Mouse (Mus musculus): ENCODE measurements around the gene S100a5. TPM values are rescaled to one million over a fixed set of nuclear protein-coding genes. Genes with fewer than 3 reads are reported as not detected.

The S100a5 gene
- polyA plus RNA-seq, 1 experiment from 2014 or later = 10.5 TPM

GRCm38 (mm10) chr3:90596810-90597209 lies 11.5 kb upstream of the S100a5 start:
- Histone ChIP-seq H3K4me3 (ENCODE audit: low read depth, low read length) (no peak overlapping the region), H3K9ac (ENCODE audit: low read length) (no peak overlapping the region), H3K4me1 (replicated peaks; ENCODE audit: control insufficient read depth, insufficient read depth) (peaks cover 7% of the 10 kb centered on the region; the same call in 1 of the 2 replicates), H3K27ac (replicated peaks) (no peak overlapping the region), H3K4me2 (replicated peaks; ENCODE audit: low read depth) (no peak overlapping the region), H3K36me3 (ENCODE audit: control insufficient read depth, insufficient read depth, low read length) (no peaks in the 10 kb centered on the region), H3K9me3 (ENCODE audit: control insufficient read depth, low read length) (no peaks in the 10 kb centered on the region), H3K27me3 (ENCODE audit: control insufficient read depth, insufficient read depth, low read length) (no peaks in the 10 kb centered on the region)
- ATAC-seq (ENCODE audit: low FRiP score, low TSS enrichment) = no peak
- 86% methylated on average over 6 of the region's 6 CpGs for WGBS
- TF ChIP-seq CTCF (IDR thresholded peaks at IDR 0.05; ENCODE audit: low read depth) (no peak), EP300 (optimal IDR thresholded peaks at IDR 0.05) (no peak)
- no peak for DNase-seq (ENCODE audit: low spot score)

- H3K9ac ChIP-seq (ENCODE audit: low read length) = no peak overlapping the region
- no peaks in the 10 kb centered on the region for H3K9me3 ChIP-seq (ENCODE audit: control insufficient read depth, low read length)
- H3K27ac ChIP-seq (replicated peaks) = 0 out of 2 replicates have a peak overlapping the region, but pooled peaks have one; percentile 35
- TF ChIP-seq EP300 (optimal IDR thresholded peaks at IDR 0.05) (no peak), CTCF (IDR thresholded peaks at IDR 0.05; ENCODE audit: low read depth) (no peak)
- WGBS = 28% methylated on average over 6 of the region's 6 CpGs
- no peak overlapping the region for H3K4me2 ChIP-seq (replicated peaks; ENCODE audit: low read depth)
- peaks cover 7% of the 10 kb centered on the region; the same call in 1 of the 2 replicates for H3K4me1 ChIP-seq (replicated peaks; ENCODE audit: control insufficient read depth, insufficient read depth)
- no peak overlapping the region for H3K4me3 ChIP-seq (ENCODE audit: low read depth, low read length)
- no peaks in the 10 kb centered on the region for H3K36me3 ChIP-seq (ENCODE audit: control insufficient read depth, insufficient read depth, low read length)
- ATAC-seq (ENCODE audit: low FRiP score, low TSS enrichment) (no peak), DNase-seq (ENCODE audit: low spot score) (no peak)
- H3K27me3 ChIP-seq (ENCODE audit: control insufficient read depth, insufficient read depth, low read length) = no peaks in the 10 kb centered on the region
These were observed 10.6 kb upstream of the S100a5 start for GRCm38 (mm10) chr3:90597736-90598135.

GRCm38 (mm10) chr3:90598212-90598611 lies 10.1 kb upstream of the S100a5 start:
- no peaks in the 10 kb centered on the region for H3K9me3 ChIP-seq (ENCODE audit: control insufficient read depth, low read length)
- no peak overlapping the region for H3K4me2 ChIP-seq (replicated peaks; ENCODE audit: low read depth)
- no peak overlapping the region for H3K4me3 ChIP-seq (ENCODE audit: low read depth, low read length)
- ATAC-seq (ENCODE audit: low FRiP score, low TSS enrichment) (peak; percentile 25; the same call in 1 of the 2 replicates), DNase-seq (ENCODE audit: low spot score) (no peak)
- WGBS = 68% methylated on average over 4 of the region's 4 CpGs
- no peaks in the 10 kb centered on the region for H3K27me3 ChIP-seq (ENCODE audit: control insufficient read depth, insufficient read depth, low read length)
- TF ChIP-seq EP300 (optimal IDR thresholded peaks at IDR 0.05) (no peak), CTCF (IDR thresholded peaks at IDR 0.05; ENCODE audit: low read depth) (no peak)
- H3K4me1 ChIP-seq (replicated peaks; ENCODE audit: control insufficient read depth, insufficient read depth) = peaks cover 7% of the 10 kb centered on the region
- no peaks in the 10 kb centered on the region for H3K36me3 ChIP-seq (ENCODE audit: control insufficient read depth, insufficient read depth, low read length)
- H3K27ac ChIP-seq (replicated peaks) = no peak overlapping the region
- no peak overlapping the region for H3K9ac ChIP-seq (ENCODE audit: low read length)

DNA sequence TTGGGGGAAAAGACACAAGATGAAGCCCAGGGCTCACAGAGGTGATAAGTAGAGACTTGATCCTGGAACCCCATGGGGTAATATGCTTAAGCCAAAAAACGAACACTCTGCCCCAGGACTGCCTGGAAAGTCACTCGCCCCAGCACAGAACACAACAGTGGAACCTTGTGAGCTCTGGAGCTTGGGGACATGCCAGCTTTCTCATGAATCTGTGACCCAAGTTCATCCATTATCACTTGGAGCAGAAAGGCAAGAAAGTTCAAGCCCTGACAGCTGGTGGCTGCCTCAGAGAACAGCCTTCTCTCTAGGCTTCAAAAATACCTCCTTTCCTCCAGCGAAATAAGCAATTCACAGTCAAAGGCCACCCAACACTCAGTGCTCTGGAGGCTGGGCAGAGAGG lies 8.9 kb upstream of the S100a5 start:
- WGBS = 63% methylated on average over 3 of the region's 3 CpGs
- no peak for ATAC-seq (ENCODE audit: low FRiP score, low TSS enrichment)
- H3K36me3 ChIP-seq (ENCODE audit: control insufficient read depth, insufficient read depth, low read length) = no peaks in the 10 kb centered on the region

DNA sequence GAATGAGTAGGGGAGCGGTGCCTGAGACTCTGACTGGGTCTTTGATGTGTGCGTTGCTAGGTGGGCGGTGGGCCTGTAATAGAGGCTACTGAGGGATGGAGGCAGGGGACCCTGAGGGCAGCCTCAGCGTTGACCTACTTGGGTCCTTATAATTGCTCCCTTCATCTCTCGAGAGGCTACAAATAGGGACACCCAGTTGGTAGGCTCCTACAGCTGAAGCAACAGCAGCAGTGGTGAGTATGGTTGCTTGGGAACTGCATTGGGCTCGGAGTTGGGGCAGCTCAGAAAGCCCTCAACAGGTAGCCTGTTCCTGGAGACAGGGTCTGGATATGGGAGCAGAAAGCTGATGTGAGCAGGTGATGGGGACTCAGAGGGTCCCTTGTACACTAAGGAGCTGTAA lies 8.3 kb upstream of the S100a5 start:
- DNase-seq (ENCODE audit: low spot score) = no peak
- Histone ChIP-seq H3K4me2 (replicated peaks; ENCODE audit: low read depth) (no peak overlapping the region), H3K27ac (replicated peaks) (0 out of 2 replicates have a peak overlapping the region, but pooled peaks have one; percentile 49), H3K9ac (ENCODE audit: low read length) (no peak overlapping the region), H3K9me3 (ENCODE audit: control insufficient read depth, low read length) (no peaks in the 10 kb centered on the region), H3K27me3 (ENCODE audit: control insufficient read depth, insufficient read depth, low read length) (no peaks in the 10 kb centered on the region), H3K4me1 (replicated peaks; ENCODE audit: control insufficient read depth, insufficient read depth) (peaks cover 17% of the 10 kb centered on the region), H3K4me3 (ENCODE audit: low read depth, low read length) (no peak overlapping the region), H3K36me3 (ENCODE audit: control insufficient read depth, insufficient read depth, low read length) (no peaks in the 10 kb centered on the region)
- TF ChIP-seq CTCF (IDR thresholded peaks at IDR 0.05; ENCODE audit: low read depth) (no peak), EP300 (optimal IDR thresholded peaks at IDR 0.05) (no peak)
- WGBS = 74% methylated on average over 6 of the region's 6 CpGs
- no peak for ATAC-seq (ENCODE audit: low FRiP score, low TSS enrichment)

More for the DNA sequence above, 8.9 kb upstream of the S100a5 start:
- DNase-seq (ENCODE audit: low spot score) = no peak
- TF ChIP-seq CTCF (IDR thresholded peaks at IDR 0.05; ENCODE audit: low read depth) (no peak), EP300 (optimal IDR thresholded peaks at IDR 0.05) (no peak)
- H3K4me2 ChIP-seq (replicated peaks; ENCODE audit: low read depth) = no peak overlapping the region
- H3K9me3 ChIP-seq (ENCODE audit: control insufficient read depth, low read length) = no peaks in the 10 kb centered on the region
- H3K4me3 ChIP-seq (ENCODE audit: low read depth, low read length) = no peak overlapping the region
- H3K27ac ChIP-seq (replicated peaks) = peak overlapping the region; percentile 49; the same call in 1 of the 2 replicates
- peaks cover 11% of the 10 kb centered on the region for H3K4me1 ChIP-seq (replicated peaks; ENCODE audit: control insufficient read depth, insufficient read depth)
- H3K9ac ChIP-seq (ENCODE audit: low read length) = no peak overlapping the region
- H3K27me3 ChIP-seq (ENCODE audit: control insufficient read depth, insufficient read depth, low read length) = no peaks in the 10 kb centered on the region

DNA sequence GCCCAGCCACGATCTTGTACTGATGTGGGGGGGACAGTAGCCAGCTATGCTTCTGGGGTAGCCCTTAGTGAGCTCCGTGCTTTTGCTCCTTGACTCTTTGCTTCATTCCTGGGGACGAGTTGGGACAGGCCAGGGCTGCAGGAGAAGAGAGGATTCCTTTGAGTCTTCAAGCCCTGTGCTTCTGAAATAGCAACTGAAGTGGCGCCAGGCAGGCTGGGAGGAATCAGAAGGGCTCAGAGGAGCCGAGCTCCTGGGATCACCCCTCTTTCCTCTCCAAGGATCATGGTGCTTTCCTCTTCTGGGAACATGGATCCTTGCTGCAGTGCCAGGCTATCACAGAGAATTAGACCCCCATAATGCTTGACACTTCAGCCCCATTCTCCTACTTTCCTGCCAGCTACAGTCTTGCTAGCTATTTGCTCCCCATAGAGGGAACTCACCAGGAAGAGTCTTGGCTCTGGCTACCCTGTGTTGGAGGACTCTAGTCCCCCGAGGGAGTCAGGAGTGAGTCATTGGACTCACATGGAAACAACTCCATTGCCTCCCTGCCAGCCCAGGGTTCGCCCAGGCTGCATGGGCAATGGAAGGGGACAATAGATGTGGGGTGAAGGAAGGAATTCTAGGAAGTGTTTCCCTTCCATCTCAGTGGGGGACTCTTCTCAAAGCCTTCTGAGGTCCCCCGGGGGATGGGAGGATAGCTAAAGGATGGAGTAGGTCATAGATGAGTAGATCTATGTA lies 7.7 kb upstream of the S100a5 start:
- no peak overlapping the region for H3K4me3 ChIP-seq (ENCODE audit: low read depth, low read length)
- no peak for TF ChIP-seq CTCF (IDR thresholded peaks at IDR 0.05; ENCODE audit: low read depth)
- no peak for TF ChIP-seq EP300 (optimal IDR thresholded peaks at IDR 0.05)
- no peak overlapping the region for H3K9ac ChIP-seq (ENCODE audit: low read length)
- DNase-seq (ENCODE audit: low spot score) (no peak), ATAC-seq (ENCODE audit: low FRiP score, low TSS enrichment) (no peak)
- 59% methylated on average over 8 of the region's 8 CpGs for WGBS
- H3K36me3 ChIP-seq (ENCODE audit: control insufficient read depth, insufficient read depth, low read length) = no peaks in the 10 kb centered on the region
- no peak overlapping the region for H3K4me2 ChIP-seq (replicated peaks; ENCODE audit: low read depth)
- H3K4me1 ChIP-seq (replicated peaks; ENCODE audit: control insufficient read depth, insufficient read depth) = peaks cover 17% of the 10 kb centered on the region
- H3K9me3 ChIP-seq (ENCODE audit: control insufficient read depth, low read length) = no peaks in the 10 kb centered on the region
- no peaks in the 10 kb centered on the region for H3K27me3 ChIP-seq (ENCODE audit: control insufficient read depth, insufficient read depth, low read length)
- H3K27ac ChIP-seq (replicated peaks) = peak overlapping the region; percentile 58

Measured in stomach, postnatal 0 days (tissue).